Comparison of ENCODE assay signal across 21 mouse cellular contexts in genomic region chr16:86806374-86806773, GRCm38 (mm10).
DNase-seq lines count a peak whose midpoint lies in the region; ATAC-seq lines count a peak whose summit lies in the region.
"Had no signal": no experiment of that assay in that cellular context is flagged by ENCODE, and none has a peak within 500 bp of the region (broad histone marks: within the 10 kb centered on the region; RNA-seq: fewer than 3 reads in every experiment).

No protein-coding gene starts in this region.

- DNase-seq in adrenal gland, adult 2 months, result peak; percentile 8
- no peak for DNase-seq in adrenal gland, postnatal 4 days (ENCODE audit: low spot score in 2 of 2)
- DNase-seq in kidney, adult 8-10 months, result peak; percentile 43 to 62
- DNase-seq in urinary bladder, postnatal 36 days (ENCODE audit: low spot score in 2 of 2), result peak; percentile 23 to 38
- DNase-seq in urinary bladder, postnatal 25 days (ENCODE audit: low spot score), result no peak
- DNase-seq in layer of hippocampus, adult 8-10 months (ENCODE audit: low spot score in 2 of 2), result no peak
- DNase-seq in heart, adult 18-20 months, result no peak
- DNase-seq: adrenal gland, postnatal 10 days; B cell, adult 2 months; cerebellum, adult 18-20 months; cerebellum, adult 9-11 months; cerebellum, postnatal 36 days; gastrocnemius, postnatal 14 days; heart, postnatal 36 days had no signal

- H3K36me3 ChIP-seq in kidney, embryonic 15.5 days, result no peaks in the 10 kb centered on the region
- H3K36me3 ChIP-seq: embryonic facial prominence, embryonic 13.5 days; forebrain, embryonic 12.5 days; G1E; heart, embryonic 13.5 days had no signal

- no peaks in the 10 kb centered on the region for H3K27me3 ChIP-seq in kidney, embryonic 15.5 days
- H3K27me3 ChIP-seq: embryonic facial prominence, embryonic 13.5 days; forebrain, embryonic 12.5 days; heart, embryonic 13.5 days had no signal

- ATAC-seq in kidney, embryonic 15.5 days (replicated peaks; ENCODE audit: low FRiP score), result no peak
- ATAC-seq: CD4-positive, CD25-positive, alpha-beta regulatory T cell, adult 4 months; forebrain, embryonic 16.5 days had no signal

- H3K27ac ChIP-seq in kidney, embryonic 15.5 days, result no peak overlapping the region
- H3K27ac ChIP-seq: embryonic facial prominence, embryonic 13.5 days; forebrain, embryonic 12.5 days; heart, embryonic 13.5 days had no signal

- no peak overlapping the region for H3K4me2 ChIP-seq in kidney, embryonic 15.5 days
- H3K4me2 ChIP-seq: embryonic facial prominence, embryonic 13.5 days; forebrain, embryonic 12.5 days; heart, embryonic 13.5 days had no signal

- 80% methylated on average over 2 of the region's 2 CpGs for WGBS in kidney, embryonic 15.5 days

- H3K4me1 ChIP-seq in kidney, embryonic 15.5 days, result 0 out of 2 replicates have a peak, but pooled peaks cover 3% of the 10 kb centered on the region
- H3K4me1 ChIP-seq: embryonic facial prominence, embryonic 13.5 days; forebrain, embryonic 12.5 days; heart, embryonic 13.5 days had no signal

- no peak overlapping the region for H3K4me3 ChIP-seq in kidney, embryonic 15.5 days (replicated peaks)
- H3K4me3 ChIP-seq: embryonic facial prominence, embryonic 13.5 days; forebrain, embryonic 12.5 days; heart, embryonic 13.5 days had no signal

- H3K9ac ChIP-seq in kidney, embryonic 15.5 days, result no peak overlapping the region
- H3K9ac ChIP-seq: embryonic facial prominence, embryonic 13.5 days; forebrain, embryonic 12.5 days; heart, embryonic 13.5 days had no signal

- H3K9me3 ChIP-seq in kidney, embryonic 15.5 days (replicated peaks), result no peaks in the 10 kb centered on the region
- H3K9me3 ChIP-seq: embryonic facial prominence, embryonic 13.5 days; forebrain, embryonic 12.5 days; G1E; heart, embryonic 13.5 days had no signal

Comparison
In these comparisons a context has a peak if more than half of its experiments do, and no peak if none do; other contexts are left out.
1. DNase-seq: peak in adrenal gland, adult 2 months (single experiment), kidney, adult 8-10 months (2 of 2) and urinary bladder, postnatal 36 days (2 of 2); none in adrenal gland, postnatal 4 days (0 of 2), urinary bladder, postnatal 25 days (single experiment), layer of hippocampus, adult 8-10 months (0 of 2) and heart, adult 18-20 months (0 of 2).